Mouse (Mus musculus) kidney, adult 8-10 months (tissue): ENCODE measurements at regions not wholly inside any gene's neighbourhood (a gene's known extent, or its start where the extent isn't known, plus 50 kb on each side); places are given as distances from the start of the nearest gene placed in this dataset.

Experiments
- DNase-seq, 2 experiments: peaks; one replicate each; pipeline ENCODE4 v3.0.0; 2022

GRCm38 (mm10) chr9:112429196-112429595, 193.5 kb upstream of the Arpp21 start:
- DNase-seq, result peak in 1 of 2 experiments; percentile 11

- DNase-seq, result no peak
Observed at GRCm38 (mm10) chr9:112405772-112406315, 170.1 kb upstream of the Arpp21 start.

- DNase-seq, result no peak
Observed at GRCm38 (mm10) chr9:112370746-112371145, 135.0 kb upstream of the Arpp21 start.

- no peak for DNase-seq
Observed at GRCm38 (mm10) chr9:112367291-112367690, 131.6 kb upstream of the Arpp21 start.

GRCm38 (mm10) chr9:112361355-112361754, 125.6 kb upstream of the Arpp21 start:
- no peak for DNase-seq

GRCm38 (mm10) chr9:112358711-112359298, 123.1 kb upstream of the Arpp21 start:
- DNase-seq, result no peak

- no peak for DNase-seq
Observed at GRCm38 (mm10) chr9:112353196-112353595, 117.5 kb upstream of the Arpp21 start.

GRCm38 (mm10) chr9:112348942-112349341, 113.2 kb upstream of the Arpp21 start:
- DNase-seq, result no peak

GRCm38 (mm10) chr9:112344792-112345191, 109.1 kb upstream of the Arpp21 start:
- no peak for DNase-seq

- DNase-seq, result no peak
Observed at GRCm38 (mm10) chr9:112340363-112340762, 104.6 kb upstream of the Arpp21 start.

- DNase-seq, result no peak
Observed at GRCm38 (mm10) chr9:112320016-112320415, 84.3 kb upstream of the Arpp21 start.

GRCm38 (mm10) chr9:112308950-112309349, 73.2 kb upstream of the Arpp21 start:
- DNase-seq, result no peak

GRCm38 (mm10) chr9:112307837-112308236, 72.1 kb upstream of the Arpp21 start:
- DNase-seq, result no peak

GRCm38 (mm10) chr9:112291875-112292274, 56.1 kb upstream of the Arpp21 start:
- DNase-seq, result no peak
